Comparison of ENCODE assay signal across 14 mouse cellular contexts in the genomic region with DNA sequence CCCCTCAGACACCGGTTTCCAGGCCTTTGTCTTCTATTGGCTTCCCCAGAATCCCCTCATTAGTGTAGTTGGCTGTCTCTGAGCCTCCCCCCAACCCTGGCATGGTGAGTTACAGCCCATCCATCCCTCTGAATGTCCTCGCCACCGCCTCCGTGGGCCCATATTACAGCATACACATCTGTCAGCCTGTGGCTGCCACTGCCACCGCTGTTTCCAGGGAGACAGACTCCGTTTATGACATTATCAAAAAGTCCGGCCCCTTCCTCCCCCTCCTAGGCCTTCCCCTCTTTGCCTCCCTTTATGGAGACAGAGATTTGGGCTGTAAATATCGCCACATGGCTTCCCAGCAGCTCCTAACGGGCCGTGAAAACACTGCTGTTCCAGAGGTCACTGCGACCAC. TPM values are rescaled to one million over a fixed set of nuclear protein-coding genes. Genes with fewer than 3 reads are reported as not detected.
DNase-seq lines count a peak whose midpoint lies in the region; ATAC-seq and TF ChIP-seq lines count a peak whose summit lies in the region.
"Had no signal": no experiment of that assay in that cellular context is flagged by ENCODE, and none has a peak within 500 bp of the region (broad histone marks: within the 10 kb centered on the region; RNA-seq: fewer than 3 reads in every experiment).

No protein-coding gene starts in this region.

- no peak overlapping the region for H3K27ac ChIP-seq in forebrain, embryonic 16.5 days (ENCODE audit: low read length)
- no peak overlapping the region for H3K27ac ChIP-seq in forebrain, embryonic 12.5 days
- no peak overlapping the region for H3K27ac ChIP-seq in testis, adult 2 months (ENCODE audit: control insufficient read depth, insufficient read depth, low read depth, low read length)
- H3K27ac ChIP-seq in midbrain, embryonic 14.5 days (replicated peaks; ENCODE audit: low read depth, low read length) = no peak overlapping the region; the same call in 1 of the 2 replicates
- H3K27ac ChIP-seq: embryonic facial prominence, embryonic 10.5 days; forebrain, embryonic 10.5 days had no signal

- DNase-seq in testis, postnatal 14 days (ENCODE audit: low spot score) = no peak
- peak; percentile 53 for DNase-seq in midbrain, embryonic 14.5 days
- DNase-seq in right cerebral cortex, adult 2 months (ENCODE audit: low spot score in 2 of 2) = no peak
- no peak for DNase-seq in right cerebral cortex, postnatal 36 days (ENCODE audit: low spot score in 2 of 2)
- DNase-seq in layer of hippocampus, postnatal 36 days = no peak
- DNase-seq: adrenal gland, adult 2 months; cerebellum, adult 11 months; right cerebral cortex, postnatal 4 days had no signal

- no peaks in the 10 kb centered on the region for H3K36me3 ChIP-seq in forebrain, embryonic 16.5 days (ENCODE audit: control insufficient read depth, insufficient read depth)
- no peaks in the 10 kb centered on the region for H3K36me3 ChIP-seq in forebrain, embryonic 12.5 days (replicated peaks)
- no peaks in the 10 kb centered on the region for H3K36me3 ChIP-seq in testis, adult 2 months (ENCODE audit: control insufficient read depth, insufficient read depth, low read length)
- H3K36me3 ChIP-seq in midbrain, embryonic 14.5 days (ENCODE audit: control insufficient read depth, insufficient read depth, low read length) = no peaks in the 10 kb centered on the region
- H3K36me3 ChIP-seq: embryonic facial prominence, embryonic 10.5 days; forebrain, embryonic 10.5 days; G1E had no signal

- H3K27me3 ChIP-seq in forebrain, embryonic 16.5 days (replicated peaks; ENCODE audit: control insufficient read depth, insufficient read depth, low read length) = peaks cover 7% of the 10 kb centered on the region
- peaks cover 65% of the 10 kb centered on the region for H3K27me3 ChIP-seq in forebrain, embryonic 12.5 days
- H3K27me3 ChIP-seq in testis, adult 2 months (ENCODE audit: control insufficient read depth, insufficient read depth, low read length) = no peaks in the 10 kb centered on the region
- no peaks in the 10 kb centered on the region for H3K27me3 ChIP-seq in midbrain, embryonic 14.5 days (ENCODE audit: control insufficient read depth, insufficient read depth, low read length)

- no peak overlapping the region for H3K4me2 ChIP-seq in forebrain, embryonic 16.5 days (ENCODE audit: low read length)
- no peak overlapping the region for H3K4me2 ChIP-seq in forebrain, embryonic 12.5 days
- no peak overlapping the region for H3K4me2 ChIP-seq in midbrain, embryonic 14.5 days (ENCODE audit: low read length)

- TF ChIP-seq POLR2A in testis, adult 2 months (IDR thresholded peaks at IDR 0.05; ENCODE audit: control insufficient read depth, low read depth, low read length) = peak; percentile 27; the same call in 1 of the 2 replicates

- WGBS in forebrain, embryonic 16.5 days = 34% methylated on average over 11 of the region's 11 CpGs
- 49% methylated on average over 11 of the region's 11 CpGs for WGBS in forebrain, embryonic 12.5 days
- WGBS in midbrain, embryonic 14.5 days = 45% methylated on average over 11 of the region's 11 CpGs

- TF ChIP-seq CTCF in testis, adult 2 months (IDR thresholded peaks at IDR 0.05; ENCODE audit: control insufficient read depth, insufficient read depth, insufficient replicate concordance, low read depth, low read length) = no peak

- peaks cover 16% of the 10 kb centered on the region for H3K4me1 ChIP-seq in forebrain, embryonic 16.5 days (replicated peaks; ENCODE audit: control insufficient read depth, insufficient read depth, low read length)
- H3K4me1 ChIP-seq in forebrain, embryonic 12.5 days = peaks cover 19% of the 10 kb centered on the region
- H3K4me1 ChIP-seq in testis, adult 2 months (ENCODE audit: control insufficient read depth, insufficient read depth, low read length) = no peaks in the 10 kb centered on the region
- 0 out of 2 replicates have a peak, but pooled peaks cover 3% of the 10 kb centered on the region for H3K4me1 ChIP-seq in midbrain, embryonic 14.5 days (ENCODE audit: control insufficient read depth, insufficient read depth, low read length)

- no peak overlapping the region for H3K9ac ChIP-seq in forebrain, embryonic 16.5 days (replicated peaks; ENCODE audit: low read depth, low read length)
- no peak overlapping the region for H3K9ac ChIP-seq in forebrain, embryonic 12.5 days
- no peak overlapping the region for H3K9ac ChIP-seq in midbrain, embryonic 14.5 days (replicated peaks; ENCODE audit: low read length)

- 0 out of 2 replicates have a peak, but pooled peaks have one; percentile 4 for ATAC-seq in forebrain, embryonic 16.5 days
- ATAC-seq in forebrain, embryonic 12.5 days (ENCODE audit: low FRiP score) = no peak
- ATAC-seq in midbrain, embryonic 14.5 days (ENCODE audit: low FRiP score, low TSS enrichment) = no peak

- H3K4me3 ChIP-seq in forebrain, embryonic 16.5 days (replicated peaks; ENCODE audit: low read length) = no peak overlapping the region
- no peak overlapping the region for H3K4me3 ChIP-seq in forebrain, embryonic 12.5 days (replicated peaks)
- peak overlapping the region; percentile 20 for H3K4me3 ChIP-seq in testis, adult 2 months (ENCODE audit: control insufficient read depth, low read depth, low read length)
- no peak overlapping the region for H3K4me3 ChIP-seq in midbrain, embryonic 14.5 days (replicated peaks; ENCODE audit: low read depth, low read length)
- H3K4me3 ChIP-seq: embryonic facial prominence, embryonic 10.5 days; forebrain, embryonic 10.5 days had no signal

- H3K9me3 ChIP-seq in forebrain, embryonic 16.5 days (ENCODE audit: control insufficient read depth, low read length) = no peaks in the 10 kb centered on the region
- no peaks in the 10 kb centered on the region for H3K9me3 ChIP-seq in forebrain, embryonic 12.5 days
- H3K9me3 ChIP-seq in midbrain, embryonic 14.5 days (ENCODE audit: control insufficient read depth, low read length) = no peaks in the 10 kb centered on the region
- H3K9me3 ChIP-seq: embryonic facial prominence, embryonic 10.5 days; forebrain, embryonic 10.5 days; G1E had no signal

RNA-seq across cellular contexts. Expression of a gene that starts 38.5 kb away (rescaled TPM):
- 39.0 and 45.0 TPM in 2 replicates for polyA plus RNA-seq in forebrain, embryonic 16.5 days (2015; fragmentation: Nextera tagmentation; extraction: Ambion mirVana)
- 9.4 and 10.5 TPM in 2 replicates for polyA plus RNA-seq in forebrain, embryonic 12.5 days (2016; fragmentation: Nextera tagmentation; extraction: Ambion mirVana)
- polyA plus RNA-seq in testis, adult 2 months (2012; rRNA removed) = 6.8 and 7.3 TPM in 2 replicates
- polyA plus RNA-seq in midbrain, embryonic 14.5 days (2014; fragmentation: Nextera tagmentation; extraction: Ambion mirVana) = 49.4 and 72.2 TPM in 2 replicates
- 100 to 1,000 TPM; 235 to 257 TPM for total RNA-seq in layer of hippocampus, postnatal 36 days (2021)
- polyA plus RNA-seq: G1E had no signal
